In genomic region chr5:150707181-150707580, GRCm38 (mm10) we compare ENCODE assay signal across 6 mouse cellular contexts. TPM values are rescaled to one million over a fixed set of nuclear protein-coding genes. Genes with fewer than 3 reads are reported as not detected.
A peak's percentile ranks its signal among the peaks of the same experiment; 100 is the strongest.
DNase-seq lines count a peak whose midpoint lies in the region; ATAC-seq and TF ChIP-seq lines count a peak whose summit lies in the region.
"Not testable (repeated sequence)": the region's sequence is repeated elsewhere in the genome, so short reads cannot be mapped to it uniquely, and the experiment has no call there.

No protein-coding gene starts in this region.

- TF ChIP-seq EP300 in liver, postnatal 0 days (IDR thresholded peaks at IDR 0.05; ENCODE audit: low read depth): not testable (repeated sequence)

- 60% methylated on average over 3 of the region's 3 CpGs for WGBS in liver, embryonic 11.5 days
- WGBS in liver, embryonic 13.5 days (ENCODE audit: insufficient replicate concordance): 31% methylated on average over 3 of the region's 3 CpGs
- 28% methylated on average over 3 of the region's 3 CpGs for WGBS in liver, embryonic 15.5 days (ENCODE audit: insufficient replicate concordance)
- WGBS in liver, postnatal 0 days (ENCODE audit: insufficient replicate concordance): 59% methylated on average over 3 of the region's 3 CpGs

- not testable (repeated sequence) for TF ChIP-seq CTCF in liver, postnatal 0 days (IDR thresholded peaks at IDR 0.05; ENCODE audit: low read depth)

- H3K9me3 ChIP-seq in liver, embryonic 11.5 days (ENCODE audit: control insufficient read depth, low read length); liver, embryonic 13.5 days (replicated peaks); liver, embryonic 15.5 days (replicated peaks); liver, postnatal 0 days (ENCODE audit: low read length): not testable (repeated sequence)

- H3K27ac ChIP-seq in liver, embryonic 11.5 days (ENCODE audit: low read depth, low read length); liver, postnatal 0 days (ENCODE audit: low read depth): not testable (repeated sequence)
- H3K27ac ChIP-seq in liver, embryonic 13.5 days: peak overlapping the region; percentile 27; the same call in 1 of the 2 replicates
- H3K27ac ChIP-seq in liver, embryonic 15.5 days (replicated peaks): peak overlapping the region; percentile 55; the same call in 1 of the 2 replicates

- H3K4me2 ChIP-seq in liver, embryonic 11.5 days; liver, embryonic 13.5 days; liver, embryonic 15.5 days; liver, postnatal 0 days (ENCODE audit: low read depth, low read length): not testable (repeated sequence)

- not testable (repeated sequence) for H3K4me1 ChIP-seq in liver, embryonic 11.5 days (replicated peaks; ENCODE audit: control insufficient read depth, insufficient read depth, low read length); liver, postnatal 0 days (ENCODE audit: insufficient read depth)
- peaks cover 48% of the 10 kb centered on the region for H3K4me1 ChIP-seq in liver, embryonic 13.5 days (replicated peaks)
- peaks cover 51% of the 10 kb centered on the region for H3K4me1 ChIP-seq in liver, embryonic 15.5 days (replicated peaks)

- not testable (repeated sequence) for H3K36me3 ChIP-seq in liver, embryonic 11.5 days (ENCODE audit: control insufficient read depth, insufficient read depth, low read length); liver, embryonic 13.5 days; liver, embryonic 15.5 days (replicated peaks); liver, postnatal 0 days (replicated peaks; ENCODE audit: insufficient read depth, low read length)

- not testable (repeated sequence) for H3K27me3 ChIP-seq in liver, embryonic 11.5 days (replicated peaks; ENCODE audit: control insufficient read depth, insufficient read depth, low read length); liver, embryonic 13.5 days; liver, embryonic 15.5 days; liver, postnatal 0 days (ENCODE audit: insufficient read depth, low read length)

- not testable (repeated sequence) for H3K9ac ChIP-seq in liver, embryonic 11.5 days (ENCODE audit: low read depth, low read length); liver, embryonic 13.5 days; liver, embryonic 15.5 days; liver, postnatal 0 days (replicated peaks)

- H3K4me3 ChIP-seq in liver, embryonic 11.5 days (ENCODE audit: low read depth, low read length); liver, embryonic 13.5 days (replicated peaks); liver, embryonic 15.5 days (replicated peaks); liver, postnatal 0 days (ENCODE audit: low read depth, low read length): not testable (repeated sequence)

- ATAC-seq in liver, embryonic 11.5 days (replicated peaks; ENCODE audit: low FRiP score): peak; percentile 83
- peak; percentile 90 for ATAC-seq in liver, embryonic 13.5 days (ENCODE audit: low read depth)
- ATAC-seq in liver, embryonic 15.5 days (ENCODE audit: insufficient read depth): peak; percentile 90
- ATAC-seq in liver, postnatal 0 days: peak; percentile 79
- peak; percentile 58; the same call in 1 of the 2 replicates for ATAC-seq in megakaryocyte-erythroid progenitor cell, adult 5-6 weeks (replicated peaks; ENCODE audit: low FRiP score, low TSS enrichment, poor library complexity, severe bottlenecking)

- peak; percentile 31 for DNase-seq in c-Kit-positive CD71-positive TER-119-positive erythroid progenitor cells, embryonic 14.5 days (ENCODE audit: low spot score)
- not testable (repeated sequence) for DNase-seq in liver, embryonic 11.5 days (ENCODE audit: low spot score); liver, postnatal 0 days
- peak; percentile 29 for DNase-seq in liver, embryonic 13.5 days

RNA-seq across cellular contexts. Expression of gene Pds5b, which starts 33.6 kb away (rescaled TPM):
- 27.1 and 29.5 TPM in 2 replicates for polyA plus RNA-seq in liver, embryonic 11.5 days (2014; fragmentation: Nextera tagmentation; extraction: Ambion mirVana)
- 9.9 and 12.6 TPM in 2 replicates for polyA plus RNA-seq in liver, embryonic 13.5 days (2015; fragmentation: Nextera tagmentation; extraction: Ambion mirVana)
- 9.2 and 9.4 TPM in 2 replicates for polyA plus RNA-seq in liver, embryonic 15.5 days (2015; fragmentation: Nextera tagmentation; extraction: Ambion mirVana)
- polyA plus RNA-seq in liver, postnatal 0 days (2015; fragmentation: Nextera tagmentation; extraction: Ambion mirVana): 4.4 and 5.2 TPM in 2 replicates
- 57.2 and 57.4 TPM in 2 replicates for total RNA-seq in megakaryocyte-erythroid progenitor cell, adult 5-6 weeks (2014; fragmentation: Nextera tagmentation)
- 30.0 and 36.7 TPM in 2 replicates for total RNA-seq in megakaryocyte-erythroid progenitor cell, adult 5-6 weeks (2017)

RNA-seq across cellular contexts. Expression of gene N4bp2l2, which starts 41.2 kb away (rescaled TPM):
- polyA plus RNA-seq in liver, embryonic 11.5 days (2014; fragmentation: Nextera tagmentation; extraction: Ambion mirVana): 41.8 and 50.2 TPM in 2 replicates
- 19.7 and 27.5 TPM in 2 replicates for polyA plus RNA-seq in liver, embryonic 13.5 days (2015; fragmentation: Nextera tagmentation; extraction: Ambion mirVana)
- 15.0 and 18.8 TPM in 2 replicates for polyA plus RNA-seq in liver, embryonic 15.5 days (2015; fragmentation: Nextera tagmentation; extraction: Ambion mirVana)
- polyA plus RNA-seq in liver, postnatal 0 days (2015; fragmentation: Nextera tagmentation; extraction: Ambion mirVana): 21.4 and 24.7 TPM in 2 replicates
- total RNA-seq in megakaryocyte-erythroid progenitor cell, adult 5-6 weeks (2014; fragmentation: Nextera tagmentation): 63.6 and 87.5 TPM in 2 replicates
- total RNA-seq in megakaryocyte-erythroid progenitor cell, adult 5-6 weeks (2017): 108 and 134 TPM in 2 replicates
